Mouse (Mus musculus) bone marrow macrophage, adult 2 months (primary cell): ENCODE results near the gene Map3k20.

Experiments
- CTCF ChIP-seq: IDR thresholded peaks from 2 replicates; pipeline ENCODE4 v1.5.1; 2012; ENCODE audit warnings: low read depth, mild to moderate bottlenecking, low read length, moderate library complexity
- POLR2A ChIP-seq: IDR thresholded peaks from 2 replicates; pipeline ENCODE4 v1.6.1; 2012; ENCODE audit warnings: mild to moderate bottlenecking, low read depth, low read length, borderline replicate concordance

DNA sequence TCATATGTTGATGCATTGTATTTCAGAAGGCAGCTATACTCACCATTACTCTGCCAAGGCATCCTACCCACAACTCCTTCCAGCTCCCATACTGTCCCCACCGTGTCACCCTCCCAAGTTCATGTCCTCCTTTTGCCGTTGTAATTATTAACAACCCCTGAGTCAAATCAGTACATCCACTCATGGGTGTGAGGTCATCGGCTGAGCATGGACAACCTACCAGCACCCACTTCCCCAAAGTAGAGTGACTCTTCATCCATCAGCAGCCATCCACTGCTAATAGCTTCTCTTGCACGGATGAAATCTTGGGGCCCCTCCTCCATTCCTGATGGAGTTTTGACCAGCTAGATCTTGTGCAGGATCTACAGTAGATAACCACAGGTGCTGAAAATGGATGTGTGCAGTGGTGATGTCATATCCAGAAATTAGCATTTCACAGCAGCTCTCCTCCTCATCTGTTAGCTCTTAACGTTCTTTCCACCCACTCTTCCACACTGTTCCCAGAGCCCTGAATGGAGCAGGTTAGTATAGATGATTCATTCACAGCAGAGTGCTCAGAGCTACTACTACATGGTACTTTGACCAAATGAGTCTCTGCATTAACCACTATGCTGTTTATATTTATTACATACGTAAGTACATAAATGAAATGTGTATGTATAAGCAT lies 22.5 kb upstream of the Map3k20 start:
- TF ChIP-seq CTCF (no peak), POLR2A (no peak)
